Mouse (Mus musculus): ENCODE measurements at regions not wholly inside any gene's neighbourhood (a gene's known extent, or its start where the extent isn't known, plus 50 kb on each side); places are given as distances from the start of the nearest gene placed in this dataset.

DNA sequence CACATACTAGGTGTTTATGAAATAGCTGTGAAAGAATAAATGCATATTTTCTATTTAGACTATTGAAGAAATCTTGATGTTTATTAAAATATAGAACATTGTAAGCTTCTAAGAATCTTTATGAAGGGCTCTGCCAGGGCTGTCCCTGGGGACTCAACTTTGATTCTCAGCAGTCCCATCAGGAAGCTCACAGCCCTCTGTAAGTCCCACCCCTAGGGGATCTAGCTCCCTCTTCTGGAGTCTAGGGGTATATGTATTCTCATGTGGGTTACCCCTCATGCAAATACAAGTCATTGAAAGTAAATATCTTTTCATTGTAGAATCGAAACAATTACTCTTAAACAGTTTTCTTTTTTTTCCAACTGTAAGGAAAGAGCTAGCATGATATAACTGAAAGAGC is 521.6 kb downstream of the Nfib start:
- Histone ChIP-seq H3K4me1 (ENCODE audit: control insufficient read depth in 1 of 2, insufficient read depth in 2 of 2, low read length in 2 of 2) (no peaks in the 10 kb centered on the region), H3K36me3 (ENCODE audit: control insufficient read depth in 1 of 2, insufficient read depth in 2 of 2, low read length in 2 of 2) (no peaks in the 10 kb centered on the region), H3K79me2 (ENCODE audit: control insufficient read depth, insufficient read depth, low read length, poor library complexity) (no peaks in the 10 kb centered on the region), H3K27ac (ENCODE audit: control insufficient read depth, low read depth, low read length) (no peak overlapping the region), H3K9ac (ENCODE audit: control insufficient read depth, low read depth, low read length, poor library complexity, severe bottlenecking) (no peak overlapping the region), H3K4me3 (ENCODE audit: control insufficient read depth in 1 of 2, insufficient read depth in 1 of 2, low read depth in 2 of 2, low read length in 2 of 2) (no peak overlapping the region), H3K9me3 (replicated peaks; ENCODE audit: insufficient read depth, low read length) (no peaks in the 10 kb centered on the region), H3K27me3 (ENCODE audit: control insufficient read depth in 1 of 2, insufficient read depth in 2 of 2, low read length in 2 of 2) (no peaks in the 10 kb centered on the region)
- no peak for DNase-seq (ENCODE audit: low read depth, low spot score)
- no peak for TF ChIP-seq MEF2A (IDR thresholded peaks at IDR 0.05; ENCODE audit: extremely low read depth, insufficient replicate concordance, low read depth, low read length, poor library complexity, severe bottlenecking)
- TF ChIP-seq UBTF (IDR thresholded peaks at IDR 0.05; ENCODE audit: borderline replicate concordance, insufficient read depth, low read depth, low read length), result no peak
- TF ChIP-seq MYC (IDR thresholded peaks at IDR 0.05; ENCODE audit: low read depth, low read length), result no peak
- TF ChIP-seq MAX (IDR thresholded peaks at IDR 0.05; ENCODE audit: low read length), result no peak
- TF ChIP-seq NELFE (IDR thresholded peaks at IDR 0.05; ENCODE audit: low read depth, low read length), result no peak
- TF ChIP-seq CHD2 (IDR thresholded peaks at IDR 0.05; ENCODE audit: low read length), result no peak
- no peak for TF ChIP-seq USF2 (IDR thresholded peaks at IDR 0.05; ENCODE audit: borderline replicate concordance in 1 of 2, insufficient read depth in 1 of 2, low read depth in 1 of 2, low read length in 2 of 2)
- no peak for TF ChIP-seq GATA1 (IDR thresholded peaks at IDR 0.05; ENCODE audit: low read depth, low read length)
- no peak for TF ChIP-seq E2F4 (IDR thresholded peaks at IDR 0.05; ENCODE audit: borderline replicate concordance, low read depth, low read length)
- TF ChIP-seq TCF12 (IDR thresholded peaks at IDR 0.05; ENCODE audit: low read depth, low read length), result no peak
- no peak for TF ChIP-seq ZKSCAN1 (IDR thresholded peaks at IDR 0.05; ENCODE audit: low read depth, low read length)
- no peak for TF ChIP-seq RCOR1 (IDR thresholded peaks at IDR 0.05; ENCODE audit: low read depth, low read length)
- no peak for TF ChIP-seq CTCF (IDR thresholded peaks at IDR 0.05 in 2 of 3, conservative IDR thresholded peaks at IDR 0.05 in 1 of 3; ENCODE audit: control insufficient read depth in 1 of 3, insufficient read depth in 1 of 3, low read depth in 2 of 3, low read length in 3 of 3, poor library complexity in 1 of 3, severe bottlenecking in 1 of 3)

DNA sequence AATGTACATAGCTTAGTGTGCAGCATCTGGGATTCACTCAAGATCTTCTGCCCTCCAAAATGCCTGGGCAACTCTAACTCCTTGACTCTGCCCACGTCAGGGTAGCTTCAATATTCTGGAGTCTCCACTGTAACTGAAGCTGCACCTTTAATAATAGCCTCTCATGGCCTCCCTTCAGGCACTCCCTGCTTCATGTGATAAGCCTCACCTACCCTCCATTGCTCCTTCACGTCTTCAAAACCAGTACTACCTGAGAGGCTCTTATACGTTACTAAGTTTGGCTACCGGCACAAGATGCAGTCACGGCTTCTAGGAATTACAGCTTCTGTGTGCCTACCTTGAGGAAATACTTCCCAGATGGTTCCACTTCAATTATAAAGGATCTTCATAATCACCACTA is 527.4 kb downstream of the Nfib start:
- Histone ChIP-seq H3K9me3 (replicated peaks; ENCODE audit: insufficient read depth, low read length) (no peaks in the 10 kb centered on the region), H3K27me3 (ENCODE audit: control insufficient read depth in 1 of 2, insufficient read depth in 2 of 2, low read length in 2 of 2) (no peaks in the 10 kb centered on the region), H3K79me2 (ENCODE audit: control insufficient read depth, insufficient read depth, low read length, poor library complexity) (no peaks in the 10 kb centered on the region), H3K9ac (ENCODE audit: control insufficient read depth, low read depth, low read length, poor library complexity, severe bottlenecking) (no peak overlapping the region), H3K4me3 (ENCODE audit: control insufficient read depth in 1 of 2, insufficient read depth in 1 of 2, low read depth in 2 of 2, low read length in 2 of 2) (no peak overlapping the region), H3K4me1 (ENCODE audit: control insufficient read depth in 1 of 2, insufficient read depth in 2 of 2, low read length in 2 of 2) (no peaks in the 10 kb centered on the region), H3K36me3 (ENCODE audit: control insufficient read depth in 1 of 2, insufficient read depth in 2 of 2, low read length in 2 of 2) (no peaks in the 10 kb centered on the region), H3K27ac (ENCODE audit: control insufficient read depth, low read depth, low read length) (no peak overlapping the region)
- DNase-seq (ENCODE audit: low read depth, low spot score), result no peak
- TF ChIP-seq MYC (IDR thresholded peaks at IDR 0.05; ENCODE audit: low read depth, low read length) (no peak), USF1 (IDR thresholded peaks at IDR 0.05; ENCODE audit: low read depth, low read length) (no peak), NELFE (IDR thresholded peaks at IDR 0.05; ENCODE audit: low read depth, low read length) (no peak), ZKSCAN1 (IDR thresholded peaks at IDR 0.05; ENCODE audit: low read depth, low read length) (no peak), CHD1 (IDR thresholded peaks at IDR 0.05; ENCODE audit: low read depth, low read length) (no peak)

Data from MEL (cell line).